Mouse (Mus musculus): Measurements from ENCODE around the gene Gm906.
"Not testable (repeated sequence)": the region's sequence is repeated elsewhere in the genome, so short reads cannot be mapped to it uniquely, and the experiment has no call there.

The Gm906 gene

GRCm38 (mm10) chr13:50250208-50250607 lies at the start of gene Gm906:
Gene Gm906 (minus strand): TSS chr13:50250308.
- DNase-seq (ENCODE audit: low read depth, low spot score), result not testable (repeated sequence)

DNA sequence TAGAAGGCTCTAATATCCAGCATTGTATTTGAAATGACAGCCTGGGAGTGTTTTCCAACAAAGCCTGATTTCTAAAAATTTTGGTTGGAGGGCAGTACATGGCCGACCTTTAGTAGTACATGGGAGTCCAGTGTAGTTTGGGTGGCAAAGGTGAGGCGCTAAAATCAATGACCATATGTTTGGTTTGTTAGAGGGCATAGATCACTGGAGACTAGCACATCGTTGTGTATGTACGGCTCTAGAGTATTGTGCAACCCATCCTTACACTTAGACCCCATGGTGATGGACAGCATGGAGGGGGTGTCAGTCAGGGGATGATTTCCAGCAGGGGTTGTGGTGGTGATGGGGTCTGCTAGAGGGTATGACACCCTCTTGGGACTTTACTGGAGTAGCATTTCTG lies 33.2 kb upstream of the Gm906 start:
- DNase-seq (ENCODE audit: low read depth, low spot score), result not testable (repeated sequence)

- no peak for DNase-seq (ENCODE audit: low read depth, low spot score)
These were observed 13.6 kb downstream of the Gm906 start for GRCm38 (mm10) chr13:50236487-50236886.

DNA sequence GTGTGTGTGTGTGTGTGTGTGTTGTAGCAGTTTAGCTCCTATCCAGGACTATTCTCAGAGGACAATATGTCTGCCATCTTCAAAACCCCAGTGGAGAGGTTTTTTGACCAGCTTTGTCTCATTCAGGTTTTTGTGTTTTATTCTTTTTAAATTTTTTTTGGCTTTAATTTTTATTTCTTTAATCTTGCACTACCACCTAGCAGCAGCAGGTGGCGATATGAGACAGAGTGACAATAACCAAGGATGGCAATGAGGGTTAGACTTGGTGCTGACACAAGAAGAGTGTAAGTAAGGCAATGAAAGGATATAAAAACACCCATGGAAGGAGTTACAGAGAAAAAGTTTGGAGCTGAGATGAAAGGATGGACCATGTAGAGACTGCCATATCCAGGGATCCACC lies 38.3 kb downstream of the Gm906 start:
- not testable (repeated sequence) for DNase-seq (ENCODE audit: low read depth, low spot score)

GRCm38 (mm10) chr13:50210191-50210590 lies 39.9 kb downstream of the Gm906 start:
- not testable (repeated sequence) for DNase-seq (ENCODE audit: low read depth, low spot score)

DNA sequence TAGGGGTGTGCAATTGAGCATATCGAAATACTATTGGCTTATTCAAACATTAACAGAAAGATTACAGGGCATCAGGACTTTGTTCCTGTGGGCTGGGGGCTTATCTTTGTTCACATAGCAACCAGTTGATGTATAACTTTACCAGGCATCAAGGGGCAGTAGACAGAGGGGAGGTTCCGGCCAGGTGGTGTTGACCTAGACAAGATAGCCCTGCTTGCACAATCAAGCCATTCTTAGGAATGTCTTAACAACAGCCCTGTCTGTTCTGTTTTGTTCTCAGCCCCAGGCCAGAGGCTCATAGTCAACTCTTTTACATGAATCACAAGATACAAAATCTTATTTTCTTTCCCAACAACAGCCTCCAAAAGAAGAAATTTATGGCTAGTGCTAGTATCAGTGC lies 40.5 kb downstream of the Gm906 start:
- not testable (repeated sequence) for DNase-seq (ENCODE audit: low read depth, low spot score)

- no peak for DNase-seq (ENCODE audit: low read depth, low spot score)
These were observed 42.1 kb downstream of the Gm906 start for GRCm38 (mm10) chr13:50207966-50208365.

GRCm38 (mm10) chr13:50196831-50197230 lies 53.3 kb downstream of the Gm906 start:
- not testable (repeated sequence) for DNase-seq (ENCODE audit: low read depth, low spot score)

All from CD4-positive, CD25-positive, alpha-beta regulatory T cell, adult 2 months (primary cell).